Mouse (Mus musculus) embryonic fibroblast, embryonic 13.5 days (primary cell): ENCODE results near the gene Olfr1423.

ENCODE experiments used
- CTCF ChIP-seq: IDR thresholded peaks from 2 replicates; pipeline ENCODE4 v1.5.1; 2011; ENCODE audit warnings: mild to moderate bottlenecking, control low read depth, low read length, moderate library complexity, borderline replicate concordance; ENCODE audit not compliant: insufficient read depth
- POLR2A ChIP-seq: IDR thresholded peaks from 2 replicates; pipeline ENCODE4 v1.6.1; 2011; ENCODE audit warnings: low read depth, mild to moderate bottlenecking, control low read depth, low read length, moderate library complexity

GRCm38 (mm10) chr19:12016192-12016591 is 24.9 kb downstream of the Olfr1423 start:
- TF ChIP-seq POLR2A (no peak), CTCF (no peak)
